Mouse (Mus musculus): ENCODE data around the gene Rab11fip4. TPM values are rescaled to one million over a fixed set of nuclear protein-coding genes. Genes with fewer than 3 reads are reported as not detected.

Gene Rab11fip4
- polyA plus RNA-seq, 1 experiment from 2014 or later, result 0.26 TPM

DNA sequence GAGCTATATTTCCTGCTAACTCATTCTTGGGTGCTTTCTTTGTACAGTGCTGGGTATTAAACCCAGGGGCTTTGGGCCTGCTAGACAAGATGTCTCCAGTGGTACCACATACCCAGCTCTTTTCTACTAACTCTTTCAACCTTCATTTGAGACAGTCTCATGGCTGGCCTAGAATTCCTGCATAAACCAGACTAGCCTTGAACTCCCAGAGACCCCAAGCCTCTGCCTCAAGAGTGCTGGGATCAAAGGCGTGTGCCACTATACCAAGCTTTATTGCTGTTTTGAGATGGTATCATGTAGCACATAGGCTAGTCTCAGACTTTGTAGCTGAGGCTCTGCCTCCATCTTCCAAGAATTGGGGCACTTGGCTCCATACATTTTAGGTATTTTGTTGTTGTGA, 65.5 kb downstream of the Rab11fip4 start:
- no peak overlapping the region for H3K4me2 ChIP-seq
- H3K4me1 ChIP-seq (replicated peaks), result peaks cover 13% of the 10 kb centered on the region
- no peak for ATAC-seq (replicated peaks; ENCODE audit: insufficient number of reproducible peaks, insufficient read depth, low FRiP score, low read depth)
- no peaks in the 10 kb centered on the region for H3K9me3 ChIP-seq (replicated peaks)
- no peaks in the 10 kb centered on the region for H3K36me3 ChIP-seq
- peaks cover 19% of the 10 kb centered on the region for H3K27me3 ChIP-seq
- WGBS, result 83% methylated on average over 1 of the region's 1 CpGs
- H3K4me3 ChIP-seq, result no peak overlapping the region
- H3K27ac ChIP-seq, result no peak overlapping the region
- no peak overlapping the region for H3K9ac ChIP-seq

DNA sequence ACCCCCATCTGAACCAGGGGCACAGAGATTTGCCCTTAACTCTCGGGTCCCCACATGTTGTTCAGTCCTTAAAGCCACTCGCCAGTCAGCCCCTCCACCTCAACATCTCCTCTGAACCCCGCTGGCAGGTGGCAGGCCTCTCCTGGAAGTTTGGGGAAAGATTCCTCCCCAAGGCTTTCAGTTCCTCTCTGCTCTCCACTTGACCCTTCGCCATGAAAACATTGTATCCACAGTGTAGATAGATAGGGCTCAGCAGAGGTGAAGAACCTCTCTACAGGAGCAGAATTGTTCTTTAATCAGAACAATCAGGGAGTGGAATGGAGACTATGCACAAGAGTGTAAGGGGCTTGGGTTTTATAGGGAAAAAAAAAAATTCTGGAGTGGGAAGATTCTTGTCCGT, 66.0 kb downstream of the Rab11fip4 start:
- H3K4me1 ChIP-seq (replicated peaks), result peaks cover 13% of the 10 kb centered on the region
- no peak overlapping the region for H3K4me3 ChIP-seq

DNA sequence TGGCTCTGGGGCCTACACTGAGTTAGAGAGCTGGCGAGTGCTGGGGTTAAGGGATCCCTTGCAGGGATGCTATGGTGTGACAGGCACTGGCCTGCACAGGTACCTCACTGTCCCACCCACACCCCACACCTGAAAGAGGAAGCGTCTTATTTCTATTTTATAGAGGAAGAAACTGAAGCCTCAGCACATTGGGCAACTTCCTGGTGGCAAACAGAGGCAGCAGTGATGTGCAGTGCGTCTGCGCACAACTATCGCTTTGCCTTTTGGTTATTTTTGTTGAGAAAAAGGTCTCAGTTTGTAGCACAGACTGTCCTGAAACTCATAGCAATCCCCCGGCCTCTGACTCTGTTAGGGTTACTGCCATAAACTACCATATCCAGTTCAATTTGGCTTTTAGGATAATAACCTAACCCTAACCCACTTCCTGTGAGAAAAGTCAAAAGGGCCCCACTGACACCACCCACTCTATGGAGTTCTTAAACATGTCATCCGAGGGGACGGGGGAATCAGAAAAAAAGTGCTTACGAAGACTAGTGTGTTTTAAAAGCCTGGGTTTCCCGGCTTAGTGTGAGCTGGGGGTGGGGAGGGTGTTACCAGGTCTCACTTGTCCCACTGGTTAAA, 67.3 kb downstream of the Rab11fip4 start:
- H3K4me1 ChIP-seq (replicated peaks), result peaks cover 13% of the 10 kb centered on the region
- no peak overlapping the region for H3K4me3 ChIP-seq
- no peaks in the 10 kb centered on the region for H3K36me3 ChIP-seq
- no peak overlapping the region for H3K4me2 ChIP-seq
- H3K27me3 ChIP-seq, result peaks cover 30% of the 10 kb centered on the region
- H3K9ac ChIP-seq, result no peak overlapping the region
- WGBS, result 81% methylated on average over 10 of the region's 10 CpGs
- no peak overlapping the region for H3K27ac ChIP-seq
- no peak for ATAC-seq (replicated peaks; ENCODE audit: insufficient number of reproducible peaks, insufficient read depth, low FRiP score, low read depth)
- H3K9me3 ChIP-seq (replicated peaks), result no peaks in the 10 kb centered on the region

More for the DNA sequence above, 66.0 kb downstream of the Rab11fip4 start:
- Histone ChIP-seq H3K27me3 (peaks cover 22% of the 10 kb centered on the region), H3K4me2 (no peak overlapping the region), H3K9ac (no peak overlapping the region), H3K36me3 (no peaks in the 10 kb centered on the region), H3K9me3 (replicated peaks) (no peaks in the 10 kb centered on the region), H3K27ac (no peak overlapping the region)
- WGBS, result 72% methylated on average over 5 of the region's 5 CpGs
- ATAC-seq (replicated peaks; ENCODE audit: insufficient number of reproducible peaks, insufficient read depth, low FRiP score, low read depth), result no peak

DNA sequence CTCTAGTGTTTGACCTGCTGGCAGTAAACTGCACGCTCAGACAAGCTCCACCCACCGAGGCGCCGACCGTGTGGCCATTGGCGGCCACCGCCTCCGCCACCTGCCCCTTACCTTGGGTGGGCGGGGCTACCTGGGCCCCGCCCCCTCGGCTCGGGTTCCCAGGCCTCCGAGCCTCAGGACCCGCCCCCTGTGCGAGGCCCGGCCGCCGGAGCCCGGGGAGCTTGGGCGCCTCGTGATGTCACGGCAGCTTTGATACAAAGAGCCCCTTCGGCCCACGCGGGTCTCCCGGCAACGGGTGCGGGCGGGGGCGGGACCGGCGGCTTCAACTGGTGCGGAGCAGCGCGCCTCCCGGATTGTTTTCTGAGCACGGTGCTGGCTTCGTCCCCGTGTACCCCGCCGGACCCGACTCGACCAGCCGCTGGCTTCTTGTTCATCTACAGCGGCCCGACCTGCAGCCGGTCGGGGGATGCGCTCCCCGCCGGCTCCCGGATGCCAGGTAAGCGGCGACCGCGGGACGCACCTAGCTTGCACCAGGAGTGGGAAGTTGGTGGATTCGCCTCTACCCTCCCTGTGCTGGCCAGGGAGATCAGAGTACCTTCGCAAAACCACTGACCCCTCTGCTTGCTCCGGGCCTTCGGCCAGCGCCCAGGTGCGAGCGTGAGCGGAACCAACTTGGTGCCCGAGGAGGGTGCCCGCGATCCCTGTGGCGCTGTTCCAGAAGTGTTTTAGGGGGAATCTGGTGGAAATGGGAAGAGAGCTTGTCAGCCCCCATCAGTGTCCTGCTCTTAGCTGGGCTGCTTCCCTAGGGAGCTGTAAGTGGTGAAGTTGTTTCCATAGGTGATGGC, 69.6 kb downstream of the Rab11fip4 start:
- peak overlapping the region; percentile 58 for H3K9ac ChIP-seq
- peaks cover 13% of the 10 kb centered on the region for H3K4me1 ChIP-seq (replicated peaks)
- peak; percentile 79 for ATAC-seq (replicated peaks; ENCODE audit: insufficient number of reproducible peaks, insufficient read depth, low FRiP score, low read depth)
- peak overlapping the region; percentile 97 for H3K4me2 ChIP-seq
- peaks cover 38% of the 10 kb centered on the region for H3K27me3 ChIP-seq
- no peak overlapping the region for H3K27ac ChIP-seq
- peak overlapping the region; percentile 59 for H3K4me3 ChIP-seq
- H3K9me3 ChIP-seq (replicated peaks), result no peaks in the 10 kb centered on the region
- 1% methylated on average over 69 of the region's 69 CpGs for WGBS
- H3K36me3 ChIP-seq, result no peaks in the 10 kb centered on the region

DNA sequence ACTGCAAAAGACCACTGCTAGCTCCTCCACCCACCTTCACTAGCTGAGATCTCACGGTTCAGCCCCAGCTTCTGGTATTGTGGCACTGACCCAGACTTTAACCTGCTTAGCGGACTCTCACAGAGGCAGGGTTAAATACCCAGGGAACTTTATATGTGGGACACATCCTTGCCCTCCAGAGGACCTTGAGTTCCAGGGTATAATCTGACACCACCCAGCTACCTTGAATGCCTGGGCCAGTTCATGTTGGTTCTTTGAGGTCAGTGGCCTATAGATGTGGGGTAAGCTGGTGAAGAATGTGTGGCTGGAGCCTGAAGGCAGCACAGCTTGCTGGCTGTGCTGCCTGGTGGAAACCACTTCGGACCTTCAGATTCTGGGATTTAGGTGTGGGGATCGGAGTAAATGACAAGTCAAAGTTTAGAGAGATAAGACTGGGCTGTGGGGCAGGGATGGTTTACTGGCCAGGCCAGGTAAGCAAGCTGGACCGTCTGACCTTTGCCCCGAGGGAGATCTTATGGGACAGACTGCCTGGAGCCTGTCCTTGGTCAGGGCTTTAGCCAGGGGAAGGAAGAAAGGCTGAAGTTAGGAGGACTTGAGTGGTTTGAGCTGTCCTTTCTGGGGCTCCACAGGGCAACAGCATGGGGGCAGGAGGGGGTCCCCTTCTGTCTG, 71.0 kb downstream of the Rab11fip4 start:
- 69% methylated on average over 6 of the region's 6 CpGs for WGBS
- H3K4me2 ChIP-seq, result no peak overlapping the region

DNA sequence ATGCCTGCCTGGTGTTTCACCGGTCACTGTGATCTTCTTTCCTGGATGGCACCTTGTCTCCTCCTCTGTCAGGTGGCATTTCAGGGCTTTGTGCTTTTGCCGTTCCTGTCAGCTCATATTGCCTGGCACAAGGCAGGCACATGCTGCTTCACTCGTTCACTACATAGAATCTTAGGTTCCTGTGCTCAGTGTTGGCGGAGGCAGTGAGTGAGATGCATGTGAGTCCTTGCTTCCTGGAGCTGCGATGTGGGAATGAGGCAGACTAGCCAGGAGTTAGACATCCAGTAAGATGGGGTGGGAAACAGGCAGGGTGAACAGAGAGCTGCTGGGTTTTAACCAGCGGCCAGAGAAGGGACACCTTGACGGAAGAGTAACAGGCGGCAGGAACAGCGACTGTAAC, 72.1 kb downstream of the Rab11fip4 start:
- H3K9me3 ChIP-seq (replicated peaks), result no peaks in the 10 kb centered on the region
- WGBS, result 83% methylated on average over 9 of the region's 9 CpGs
- H3K27me3 ChIP-seq, result peaks cover 44% of the 10 kb centered on the region
- no peak overlapping the region for H3K4me3 ChIP-seq
- H3K36me3 ChIP-seq, result no peaks in the 10 kb centered on the region
- H3K4me1 ChIP-seq (replicated peaks), result peaks cover 13% of the 10 kb centered on the region
- ATAC-seq (replicated peaks; ENCODE audit: insufficient number of reproducible peaks, insufficient read depth, low FRiP score, low read depth), result no peak
- no peak overlapping the region for H3K27ac ChIP-seq
- no peak overlapping the region for H3K4me2 ChIP-seq
- no peak overlapping the region for H3K9ac ChIP-seq

More for the DNA sequence above, 71.0 kb downstream of the Rab11fip4 start:
- Histone ChIP-seq H3K9ac (no peak overlapping the region), H3K4me3 (no peak overlapping the region), H3K4me1 (replicated peaks) (peaks cover 13% of the 10 kb centered on the region), H3K9me3 (replicated peaks) (no peaks in the 10 kb centered on the region), H3K27me3 (peaks cover 44% of the 10 kb centered on the region), H3K36me3 (no peaks in the 10 kb centered on the region), H3K27ac (no peak overlapping the region)
- ATAC-seq (replicated peaks; ENCODE audit: insufficient number of reproducible peaks, insufficient read depth, low FRiP score, low read depth), result no peak

DNA sequence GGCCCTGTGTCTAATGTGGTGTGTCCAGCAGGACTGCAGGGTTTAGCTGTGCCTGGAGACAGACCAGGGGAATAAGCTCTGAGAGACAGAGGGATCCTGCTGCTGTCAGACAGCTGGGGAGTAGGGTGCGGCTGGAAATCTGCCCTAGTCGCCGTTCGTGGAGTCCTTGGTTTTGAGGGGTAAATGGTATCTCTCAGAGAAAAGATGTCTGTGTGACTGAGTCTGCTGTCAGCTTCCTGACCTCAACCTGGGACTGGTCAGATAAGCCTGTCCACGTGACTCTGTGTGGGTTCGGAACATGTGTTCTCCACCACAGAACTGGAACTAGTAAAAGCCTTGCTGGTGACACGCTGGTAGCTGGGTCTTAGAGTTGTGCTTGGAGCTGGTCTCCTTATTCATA, 72.6 kb downstream of the Rab11fip4 start:
- no peak overlapping the region for H3K27ac ChIP-seq
- 66% methylated on average over 7 of the region's 7 CpGs for WGBS
- H3K36me3 ChIP-seq, result no peaks in the 10 kb centered on the region
- no peak overlapping the region for H3K4me2 ChIP-seq
- no peak overlapping the region for H3K4me3 ChIP-seq
- no peak overlapping the region for H3K9ac ChIP-seq
- ATAC-seq (replicated peaks; ENCODE audit: insufficient number of reproducible peaks, insufficient read depth, low FRiP score, low read depth), result no peak
- peaks cover 13% of the 10 kb centered on the region for H3K4me1 ChIP-seq (replicated peaks)
- peaks cover 44% of the 10 kb centered on the region for H3K27me3 ChIP-seq
- no peaks in the 10 kb centered on the region for H3K9me3 ChIP-seq (replicated peaks)

DNA sequence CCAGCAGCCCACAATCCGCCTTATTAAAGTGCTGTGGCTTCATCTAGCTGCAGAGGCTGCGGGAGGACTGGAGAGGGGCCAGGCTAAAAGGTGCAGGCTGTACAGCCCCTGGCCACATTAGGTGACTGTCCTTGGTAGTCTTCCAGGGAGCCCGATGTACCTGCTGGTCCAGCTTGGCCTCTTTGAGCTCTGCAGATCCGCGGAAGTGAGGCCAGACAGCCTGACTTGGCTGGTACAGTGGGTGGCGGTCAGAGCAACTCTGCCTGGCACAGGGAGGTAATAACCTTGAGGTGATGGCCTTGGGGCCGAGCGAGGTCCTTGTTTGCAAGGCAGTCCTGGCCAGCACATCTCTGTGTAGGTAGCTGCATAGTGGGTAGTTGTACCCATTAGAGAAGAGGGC, 75.5 kb downstream of the Rab11fip4 start:
- 79% methylated on average over 8 of the region's 8 CpGs for WGBS
- no peak overlapping the region for H3K27ac ChIP-seq
- H3K4me2 ChIP-seq, result no peak overlapping the region
- no peak overlapping the region for H3K9ac ChIP-seq
- ATAC-seq (replicated peaks; ENCODE audit: insufficient number of reproducible peaks, insufficient read depth, low FRiP score, low read depth), result no peak
- H3K27me3 ChIP-seq, result peaks cover 30% of the 10 kb centered on the region
- no peak overlapping the region for H3K4me3 ChIP-seq
- H3K9me3 ChIP-seq (replicated peaks), result no peaks in the 10 kb centered on the region
- 0 out of 2 replicates have a peak, but pooled peaks cover 5% of the 10 kb centered on the region for H3K4me1 ChIP-seq (replicated peaks)
- no peaks in the 10 kb centered on the region for H3K36me3 ChIP-seq

DNA sequence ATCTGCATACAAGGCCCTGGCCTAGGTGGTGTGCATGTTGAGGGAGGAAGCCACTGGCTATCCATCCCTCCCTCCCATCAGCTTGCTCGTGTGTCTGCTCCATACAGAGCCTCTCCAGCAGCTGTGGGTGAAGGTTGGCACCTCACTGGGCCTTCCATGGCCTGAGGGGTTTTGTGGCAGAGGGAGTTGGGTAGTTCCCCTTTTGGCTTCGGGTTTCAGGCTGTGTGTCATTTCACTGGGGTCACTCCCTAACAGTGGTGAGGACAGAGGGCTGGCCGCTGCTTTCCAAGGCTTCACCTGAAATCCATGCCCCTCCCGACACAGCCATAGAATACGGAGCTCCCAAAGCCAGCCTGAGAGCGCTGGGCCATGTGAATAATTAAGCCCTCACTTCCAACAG, 78.2 kb downstream of the Rab11fip4 start:
- Histone ChIP-seq H3K9me3 (replicated peaks) (no peaks in the 10 kb centered on the region), H3K36me3 (no peaks in the 10 kb centered on the region), H3K4me3 (no peak overlapping the region), H3K27ac (no peak overlapping the region), H3K9ac (no peak overlapping the region), H3K4me2 (no peak overlapping the region), H3K4me1 (replicated peaks) (peaks cover 6% of the 10 kb centered on the region; the same call in 1 of the 2 replicates), H3K27me3 (peaks cover 6% of the 10 kb centered on the region; the same call in 1 of the 2 replicates)
- no peak for ATAC-seq (replicated peaks; ENCODE audit: insufficient number of reproducible peaks, insufficient read depth, low FRiP score, low read depth)
- 69% methylated on average over 6 of the region's 6 CpGs for WGBS

DNA sequence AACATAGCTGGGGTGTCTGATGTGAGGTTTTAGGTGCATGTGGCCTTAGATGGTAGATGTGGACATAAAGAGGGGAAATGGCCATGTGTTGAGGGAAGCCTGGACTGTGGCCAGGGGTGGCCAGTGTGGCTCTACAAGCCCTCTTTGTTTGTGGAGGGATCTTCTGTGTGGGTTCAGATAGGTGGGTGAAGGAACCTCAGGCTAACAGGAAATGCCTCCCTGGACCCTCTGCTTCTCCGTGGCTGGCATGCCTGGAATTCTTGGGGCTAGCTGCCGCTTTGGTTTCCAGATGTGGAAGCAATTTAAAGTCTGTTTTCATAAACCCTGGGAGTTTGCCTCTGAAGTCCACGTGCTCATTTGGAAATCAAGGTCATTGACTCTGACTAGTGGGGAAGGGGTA, 78.9 kb downstream of the Rab11fip4 start:
- no peak for ATAC-seq (replicated peaks; ENCODE audit: insufficient number of reproducible peaks, insufficient read depth, low FRiP score, low read depth)
- Histone ChIP-seq H3K27ac (no peak overlapping the region), H3K4me3 (no peak overlapping the region), H3K9me3 (replicated peaks) (no peaks in the 10 kb centered on the region), H3K4me1 (replicated peaks) (peaks cover 14% of the 10 kb centered on the region), H3K27me3 (peaks cover 6% of the 10 kb centered on the region; the same call in 1 of the 2 replicates), H3K4me2 (no peak overlapping the region), H3K36me3 (no peaks in the 10 kb centered on the region), H3K9ac (no peak overlapping the region)
- 15% methylated on average over 3 of the region's 3 CpGs for WGBS

DNA sequence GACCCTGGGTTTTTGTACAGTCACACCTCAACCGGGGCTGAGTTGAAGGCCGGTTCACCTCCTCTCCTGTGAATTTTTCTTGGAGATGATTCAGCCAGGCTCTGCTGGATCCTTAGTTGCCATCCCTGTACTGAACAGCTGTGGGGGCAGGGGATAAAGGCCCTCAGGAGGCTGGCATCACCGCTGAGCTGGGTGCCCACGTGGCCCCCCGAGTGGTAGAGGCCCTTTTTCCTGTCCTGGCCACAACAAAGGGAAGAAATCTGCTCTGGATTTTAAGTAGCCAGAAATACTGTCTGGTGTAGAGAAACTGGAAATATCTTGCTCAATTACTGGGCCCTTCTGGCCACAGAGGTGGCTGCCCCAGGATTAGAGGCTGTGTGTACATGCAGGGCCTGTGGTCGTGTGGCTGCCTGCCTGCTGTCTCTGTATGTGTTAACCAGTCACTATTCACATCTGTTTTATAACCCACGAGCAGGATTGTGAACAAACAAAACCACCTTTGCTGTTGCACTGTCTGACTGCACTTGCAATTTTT, 79.5 kb downstream of the Rab11fip4 start:
- peaks cover 6% of the 10 kb centered on the region; the same call in 1 of the 2 replicates for H3K27me3 ChIP-seq
- WGBS, result 58% methylated on average over 7 of the region's 7 CpGs
- no peak overlapping the region for H3K27ac ChIP-seq
- H3K4me2 ChIP-seq, result no peak overlapping the region
- peaks cover 18% of the 10 kb centered on the region for H3K4me1 ChIP-seq (replicated peaks)
- H3K36me3 ChIP-seq, result no peaks in the 10 kb centered on the region
- H3K9ac ChIP-seq, result no peak overlapping the region
- H3K9me3 ChIP-seq (replicated peaks), result no peaks in the 10 kb centered on the region
- no peak for ATAC-seq (replicated peaks; ENCODE audit: insufficient number of reproducible peaks, insufficient read depth, low FRiP score, low read depth)
- no peak overlapping the region for H3K4me3 ChIP-seq

All from heart, embryonic 15.5 days (tissue).